Mouse (Mus musculus) Patski (cell line): ENCODE results near the gene Vkorc1. TPM values are rescaled to one million over a fixed set of nuclear protein-coding genes. Genes with fewer than 3 reads are reported as not detected.
A peak's percentile ranks its signal among the peaks of the same experiment; 100 is the strongest.

ENCODE experiments used
- ATAC-seq: fragments of 100-300 bp; one replicate; pipeline ENCODE4 v1.8.0; 2021
- CTCF ChIA-PET: fragments of 350-600 bp; sonication (Branson Sonifier 250); formaldehyde crosslinking; loops from one replicate; lab custom pipeline; 2022; ENCODE audit warnings: inconsistent platforms; lab: Charles Lee
- POLR2A ChIA-PET: fragments of 350-600 bp; sonication (Branson Sonifier 250); formaldehyde crosslinking; loops from one replicate; lab custom pipeline; 2022; ENCODE audit warnings: antibody characterized with exemption, inconsistent platforms; lab: Charles Lee
- DNase-seq: peaks from one replicate; pipeline ENCODE4 v3.0.0-alpha.2; 2011; ENCODE audit warnings: low read depth, low spot score
- H3K27me3 ChIP-seq: fragments of 371-371 bp; one replicate; pipeline ENCODE4 v1.5.1; 2021
- CTCF ChIP-seq: fragments of 100-300 bp; IDR thresholded peaks from one replicate; pipeline ENCODE4 v1.5.1; 2021
- in situ Hi-C: fragments of 300-500 bp; cut with MboI; formaldehyde crosslinking; loops from 3 replicates; pipeline ENCODE4 v1.11.1; 2018; ENCODE audit warnings: low pct_unique_long_range_greater_than_20kb, mixed read lengths
- polyA plus RNA-seq: library from polyadenylated mRNA; unstranded; gene quantifications from one replicate; pipeline ENCODE4 v1.2.3, GENCODE M21; 2021

Gene Vkorc1
- polyA plus RNA-seq, 1 experiment from 2014 or later: 77.0 TPM

GRCm38 (mm10) chr7:127922451-127923275, 27.2 kb upstream of the Vkorc1 start:
- DNase-seq: no peak
- CTCF ChIA-PET: interaction anchor here (1.4 to 10.1 kb wide), 2 partner anchors 11 to 12 kb away, joined by 4 to 123 read pairs; partner anchors contain the start of gene Kat8
- POLR2A ChIA-PET: interaction anchor here (0.6 to 1.5 kb wide), 2 partner anchors 9 to 70 kb away, joined by 3 to 5 read pairs; no protein-coding TSS in a partner anchor
- in situ Hi-C loops: no loop called here
- no peak for TF ChIP-seq CTCF
- ATAC-seq: no peak
- H3K27me3 ChIP-seq: no peaks in the 10 kb centered on the region

GRCm38 (mm10) chr7:127921516-127921915, 26.1 kb upstream of the Vkorc1 start:
- no peaks in the 10 kb centered on the region for H3K27me3 ChIP-seq
- ATAC-seq (no peak), DNase-seq (no peak)
- TF ChIP-seq CTCF: no peak
- ChIA-PET POLR2A (interaction anchor here (1.5 kb wide), 1 partner anchor 10 kb away, joined by 5 read pairs; no protein-coding TSS in a partner anchor), CTCF (interaction anchor here (1.2 to 10.1 kb wide), 4 partner anchors 10 to 25 kb away, joined by 4 to 123 read pairs (median 6); partner anchors contain the start of genes Gm21974, Kat8 and Vkorc1)
- in situ Hi-C loops: no loop called here

- in situ Hi-C loops: no loop called here
- DNase-seq (no peak), ATAC-seq (no peak)
- ChIA-PET POLR2A (no interaction called here), CTCF (interaction anchor here (1.2 to 10.1 kb wide), 6 partner anchors 10 to 118 kb away, joined by 3 to 123 read pairs (median 4); no protein-coding TSS in a partner anchor)
- TF ChIP-seq CTCF: peak; percentile 66
- H3K27me3 ChIP-seq: no peaks in the 10 kb centered on the region
These were observed 23.9 kb upstream of the Vkorc1 start for GRCm38 (mm10) chr7:127919290-127919689.

GRCm38 (mm10) chr7:127918203-127918602, 22.8 kb upstream of the Vkorc1 start:
- POLR2A ChIA-PET: interaction anchor here (1.0 kb wide), 1 partner anchor 18 kb away, joined by 3 read pairs; no protein-coding TSS in a partner anchor
- no peak for ATAC-seq
- H3K27me3 ChIP-seq: no peaks in the 10 kb centered on the region
- CTCF ChIA-PET: interaction anchor here (1.4 to 10.1 kb wide), 4 partner anchors 11 to 57 kb away, joined by 3 to 123 read pairs (median 5); no protein-coding TSS in a partner anchor
- in situ Hi-C loops: no loop called here
- peak; percentile 83 for TF ChIP-seq CTCF
- DNase-seq: no peak

- in situ Hi-C loops: no loop called here
- no peaks in the 10 kb centered on the region for H3K27me3 ChIP-seq
- DNase-seq (no peak), ATAC-seq (no peak)
- CTCF ChIA-PET: interaction anchor here (1.0 to 1.4 kb wide), 3 partner anchors 11 to 21 kb away, joined by 3 to 4 read pairs (median 3); no protein-coding TSS in a partner anchor
- TF ChIP-seq CTCF: no peak
- POLR2A ChIA-PET: interaction anchor here (0.7 kb wide), 1 partner anchor 223 kb away, joined by 4 read pairs; no protein-coding TSS in a partner anchor
These were observed 19.9 kb upstream of the Vkorc1 start for GRCm38 (mm10) chr7:127915293-127915692.

GRCm38 (mm10) chr7:127912938-127913337, 17.5 kb upstream of the Vkorc1 start:
- CTCF ChIA-PET: interaction anchor here (1.1 to 1.9 kb wide), 2 partner anchors 18 to 23 kb away, joined by 3 to 8 read pairs; partner anchors contain the start of genes Gm21974 and Vkorc1
- DNase-seq: no peak
- H3K27me3 ChIP-seq: no peaks in the 10 kb centered on the region
- no peak for TF ChIP-seq CTCF
- in situ Hi-C loops: no loop called here
- POLR2A ChIA-PET: interaction anchor here (0.7 to 3.6 kb wide), 7 partner anchors 9 to 236 kb away, joined by 3 to 21 read pairs (median 5); no protein-coding TSS in a partner anchor
- no peak for ATAC-seq

GRCm38 (mm10) chr7:127912190-127912871, 16.9 kb upstream of the Vkorc1 start, which contains the start of gene Kat8:
Gene Kat8, plus strand, starts transcription at chr7:127912516.
- in situ Hi-C loops: no loop called here
- ATAC-seq (peak; percentile 85), DNase-seq (no peak)
- ChIA-PET CTCF (interaction anchor here (1.1 to 2.0 kb wide), 4 partner anchors 10 to 24 kb away, joined by 3 to 8 read pairs (median 4); partner anchors contain the start of genes Gm21974 and Vkorc1), POLR2A (interaction anchor here (0.6 to 3.6 kb wide), 8 partner anchors 8 to 111 kb away, joined by 3 to 21 read pairs (median 4); no protein-coding TSS in a partner anchor)
- no peaks in the 10 kb centered on the region for H3K27me3 ChIP-seq
- TF ChIP-seq CTCF: no peak

GRCm38 (mm10) chr7:127908656-127909055, 13.2 kb upstream of the Vkorc1 start:
- no peak for TF ChIP-seq CTCF
- DNase-seq: no peak
- ChIA-PET POLR2A (interaction anchor here (1.5 kb wide), 1 partner anchor 58 kb away, joined by 4 read pairs; the partner anchor contains the start of gene Fus), CTCF (no interaction called here)
- in situ Hi-C loops: no loop called here
- no peaks in the 10 kb centered on the region for H3K27me3 ChIP-seq
- ATAC-seq: no peak

- CTCF ChIA-PET: no interaction called here
- DNase-seq: no peak
- no peaks in the 10 kb centered on the region for H3K27me3 ChIP-seq
- POLR2A ChIA-PET: interaction anchor here (0.6 to 1.5 kb wide), 2 partner anchors 23 to 59 kb away, joined by 4 to 5 read pairs; partner anchors contain the start of gene Fus
- in situ Hi-C loops: no loop called here
- no peak for TF ChIP-seq CTCF
- no peak for ATAC-seq
These were observed 12.5 kb upstream of the Vkorc1 start for GRCm38 (mm10) chr7:127907939-127908338.
